Mouse (Mus musculus): ENCODE data around the gene Mrps18a. TPM values are rescaled to one million over a fixed set of nuclear protein-coding genes. Genes with fewer than 3 reads are reported as not detected.

The Mrps18a gene
- 33.3 and 38.3 TPM in 2 replicates for total RNA-seq (2014; rRNA removed)
- 44.6 and 54.8 TPM in 2 replicates for polyA plus RNA-seq (2012; rRNA removed)

DNA sequence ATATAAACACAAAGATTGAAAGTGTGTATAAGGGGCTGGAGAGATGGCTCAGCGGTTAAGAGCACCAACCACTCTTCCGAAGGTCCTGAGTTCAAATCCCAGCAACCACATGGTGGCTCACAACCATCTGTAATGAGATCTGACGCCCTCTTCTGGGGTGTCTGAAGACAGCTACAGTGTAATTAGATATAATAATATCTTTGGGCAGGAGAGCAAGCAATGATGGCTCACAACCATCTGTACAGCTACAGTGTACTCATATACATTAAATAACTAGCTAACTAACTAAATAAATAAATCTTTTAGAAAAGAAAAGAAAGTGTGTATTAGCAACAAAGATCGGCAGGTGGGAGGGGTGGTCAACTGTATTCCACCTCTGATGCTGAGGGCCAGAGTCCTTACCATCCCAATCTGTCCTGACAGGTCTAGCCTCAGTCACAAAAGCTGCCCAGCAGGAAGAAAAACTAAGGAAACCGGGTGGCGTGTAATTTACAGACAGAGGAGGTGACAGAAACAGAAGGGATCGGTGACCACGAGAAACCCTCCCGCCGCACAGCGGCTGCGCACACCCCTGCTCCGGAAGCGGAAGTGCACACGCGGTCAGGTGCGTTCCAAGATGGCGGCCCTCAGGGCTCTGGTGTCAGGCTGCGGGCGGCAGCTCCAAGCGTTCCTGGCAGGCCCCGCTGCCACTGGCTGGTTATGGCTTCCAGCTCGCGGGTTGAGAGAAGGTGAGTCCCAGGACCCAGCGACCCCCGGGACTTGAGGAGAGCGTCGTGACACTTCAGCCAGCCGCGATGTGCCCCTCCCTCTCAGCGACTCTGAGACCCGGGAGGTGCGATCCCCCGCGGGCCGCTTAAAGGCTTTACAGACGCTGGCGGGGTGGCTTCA lies at the start of gene Mrps18a:
Mrps18a (plus strand) TSS at position 585 of the 888 bp plus-strand sequence.
- Histone ChIP-seq H3K9ac (ENCODE audit: low read depth, low read length) (peak within 1 kb of the TSS; percentile 93), H3K36me3 (ENCODE audit: control insufficient read depth, insufficient read depth, low read length) (no peaks in the 10 kb centered on the region), H3K27ac (replicated peaks; ENCODE audit: insufficient read depth, low read depth, low read length) (peak within 1 kb of the TSS; percentile 60; the same call in 1 of the 2 replicates), H3K79me2 (ENCODE audit: control insufficient read depth, insufficient read depth, low read length) (peaks cover 5% of the 10 kb centered on the region; the same call in 1 of the 2 replicates), H3K4me3 (ENCODE audit: insufficient read depth, low read depth, low read length) (peak within 1 kb of the TSS; percentile 96), H3K27me3 (ENCODE audit: control insufficient read depth, insufficient read depth, low read length) (no peaks in the 10 kb centered on the region), H3K4me1 (ENCODE audit: control insufficient read depth, insufficient read depth, low read length) (no peaks in the 10 kb centered on the region)
- WGBS: 6% methylated on average over 38 of the region's 38 CpGs
- TF ChIP-seq CTCF (IDR thresholded peaks at IDR 0.05; ENCODE audit: low read depth, low read length): no peak
- TF ChIP-seq POLR2A (IDR thresholded peaks at IDR 0.05; ENCODE audit: extremely low read depth, insufficient read depth, low read length): peak; percentile 79
- DNase-seq (ENCODE audit: extremely low read depth, low read depth, low spot score): peak; percentile 72

DNA sequence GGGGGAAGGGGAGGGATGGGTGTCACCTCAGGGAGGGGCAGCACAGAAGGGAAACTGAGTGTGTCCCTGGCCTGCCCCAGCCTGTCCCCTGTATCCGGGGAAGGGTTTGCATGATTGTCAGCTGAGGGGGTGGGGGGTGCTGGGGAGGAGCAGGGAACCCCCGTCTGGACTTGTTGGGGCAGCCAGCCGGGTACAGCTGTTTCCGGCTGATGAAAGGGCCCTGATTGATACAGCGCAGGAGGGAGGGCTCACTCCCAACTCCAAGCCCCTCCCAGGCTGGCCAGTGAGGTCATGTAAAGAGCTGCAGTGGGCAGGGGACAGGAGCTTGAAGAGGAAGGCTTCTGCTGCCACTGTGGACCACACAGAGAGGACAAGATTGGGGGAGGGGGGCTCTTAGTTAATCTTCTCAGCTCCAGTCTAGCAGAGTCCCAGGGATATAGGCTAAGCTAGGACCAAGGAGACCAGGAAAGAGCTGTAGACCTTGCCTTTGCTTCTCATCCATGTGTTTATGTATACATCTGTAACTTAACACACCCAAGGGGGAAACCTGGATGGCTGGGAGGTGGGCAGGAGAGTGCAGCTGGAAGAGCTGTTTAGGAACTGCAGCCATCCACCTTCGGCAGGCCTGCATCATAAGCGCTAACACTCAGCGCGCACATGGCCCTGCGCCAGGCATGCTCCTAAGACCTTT lies 47.4 kb upstream of the Mrps18a start:
- Histone ChIP-seq H3K27ac (replicated peaks; ENCODE audit: insufficient read depth, low read depth, low read length) (no peak overlapping the region), H3K36me3 (ENCODE audit: control insufficient read depth, insufficient read depth, low read length) (no peaks in the 10 kb centered on the region), H3K9ac (ENCODE audit: low read depth, low read length) (no peak overlapping the region), H3K79me2 (ENCODE audit: control insufficient read depth, insufficient read depth, low read length) (no peaks in the 10 kb centered on the region), H3K4me3 (ENCODE audit: insufficient read depth, low read depth, low read length) (no peak overlapping the region), H3K4me1 (ENCODE audit: control insufficient read depth, insufficient read depth, low read length) (peaks cover 4% of the 10 kb centered on the region), H3K27me3 (ENCODE audit: control insufficient read depth, insufficient read depth, low read length) (no peaks in the 10 kb centered on the region)
- 63% methylated on average over 10 of the region's 10 CpGs for WGBS
- DNase-seq (ENCODE audit: extremely low read depth, low read depth, low spot score): no peak
- no peak for TF ChIP-seq CTCF (IDR thresholded peaks at IDR 0.05; ENCODE audit: low read depth, low read length)

DNA sequence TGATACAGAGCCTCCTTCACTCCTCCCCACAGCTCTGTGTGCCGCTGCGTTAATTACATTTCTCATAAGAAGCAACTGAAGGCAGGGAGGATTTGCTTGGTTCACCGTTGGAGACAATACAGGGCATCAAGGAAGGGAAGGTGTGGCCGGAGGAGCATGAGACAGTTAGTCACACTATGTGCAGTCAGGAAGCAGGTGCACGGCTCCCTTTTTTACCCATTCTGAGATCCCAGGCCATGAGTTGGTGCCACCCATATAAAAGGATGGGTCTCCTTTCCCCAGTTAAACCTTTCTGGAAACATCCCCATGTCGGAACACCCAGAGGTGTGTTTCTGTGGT lies 46.8 kb upstream of the Mrps18a start:
- no peaks in the 10 kb centered on the region for H3K36me3 ChIP-seq (ENCODE audit: control insufficient read depth, insufficient read depth, low read length)
- H3K27ac ChIP-seq (replicated peaks; ENCODE audit: insufficient read depth, low read depth, low read length): no peak overlapping the region
- TF ChIP-seq POLR2A (IDR thresholded peaks at IDR 0.05; ENCODE audit: extremely low read depth, insufficient read depth, low read length): no peak
- TF ChIP-seq CTCF (IDR thresholded peaks at IDR 0.05; ENCODE audit: low read depth, low read length): no peak
- no peak for DNase-seq (ENCODE audit: extremely low read depth, low read depth, low spot score)
- no peaks in the 10 kb centered on the region for H3K79me2 ChIP-seq (ENCODE audit: control insufficient read depth, insufficient read depth, low read length)
- no peak overlapping the region for H3K9ac ChIP-seq (ENCODE audit: low read depth, low read length)
- 82% methylated on average over 6 of the region's 6 CpGs for WGBS
- H3K27me3 ChIP-seq (ENCODE audit: control insufficient read depth, insufficient read depth, low read length): no peaks in the 10 kb centered on the region
- H3K4me3 ChIP-seq (ENCODE audit: insufficient read depth, low read depth, low read length): no peak overlapping the region
- peaks cover 4% of the 10 kb centered on the region for H3K4me1 ChIP-seq (ENCODE audit: control insufficient read depth, insufficient read depth, low read length)

DNA sequence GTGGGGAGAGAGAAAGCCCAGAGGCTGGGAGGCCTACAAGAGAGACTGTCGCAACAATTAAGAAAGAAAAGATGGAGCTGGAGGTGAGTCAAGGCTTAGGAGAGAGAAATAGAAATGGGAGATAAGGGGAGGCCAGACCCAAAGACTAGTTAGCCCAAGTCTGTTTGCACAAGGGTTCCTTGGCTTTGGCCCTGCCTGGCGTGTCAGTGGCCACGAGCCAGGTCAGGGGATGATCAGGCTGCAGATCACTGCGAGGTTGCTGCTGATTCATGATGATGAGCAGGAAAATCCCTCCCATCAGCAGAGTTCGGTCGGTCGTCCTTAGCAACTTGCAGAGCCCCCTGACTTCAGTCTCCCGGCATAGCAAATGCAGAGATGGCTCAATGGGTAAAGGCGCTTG lies 40.7 kb upstream of the Mrps18a start:
- no peak overlapping the region for H3K9ac ChIP-seq (ENCODE audit: low read depth, low read length)
- DNase-seq (ENCODE audit: extremely low read depth, low read depth, low spot score): peak; percentile 44

DNA sequence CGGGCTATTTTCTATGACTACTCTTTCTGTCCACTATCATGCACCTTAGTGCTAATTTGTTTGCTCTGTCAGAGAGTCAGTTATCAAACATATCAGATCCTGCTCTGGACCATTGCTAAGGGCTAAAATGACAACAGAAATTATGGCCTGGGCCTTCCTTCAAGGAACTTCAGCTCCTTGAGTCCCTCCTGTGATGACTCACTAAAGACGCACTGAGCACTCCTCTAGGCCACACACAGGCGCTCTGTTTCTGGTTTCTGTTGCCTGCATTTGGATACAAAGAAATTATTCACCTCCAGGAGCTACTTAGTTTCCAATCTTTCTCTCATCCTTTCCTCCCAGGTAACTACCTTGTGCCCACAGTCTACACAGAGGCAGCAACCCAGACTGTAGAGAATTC lies 39.3 kb upstream of the Mrps18a start:
- H3K79me2 ChIP-seq (ENCODE audit: control insufficient read depth, insufficient read depth, low read length): no peaks in the 10 kb centered on the region
- no peak overlapping the region for H3K4me3 ChIP-seq (ENCODE audit: insufficient read depth, low read depth, low read length)
- no peaks in the 10 kb centered on the region for H3K36me3 ChIP-seq (ENCODE audit: control insufficient read depth, insufficient read depth, low read length)
- DNase-seq (ENCODE audit: extremely low read depth, low read depth, low spot score): no peak
- H3K4me1 ChIP-seq (ENCODE audit: control insufficient read depth, insufficient read depth, low read length): peaks cover 6% of the 10 kb centered on the region
- H3K27me3 ChIP-seq (ENCODE audit: control insufficient read depth, insufficient read depth, low read length): no peaks in the 10 kb centered on the region
- 73% methylated on average over 3 of the region's 3 CpGs for WGBS
- H3K27ac ChIP-seq (replicated peaks; ENCODE audit: insufficient read depth, low read depth, low read length): no peak overlapping the region
- no peak overlapping the region for H3K9ac ChIP-seq (ENCODE audit: low read depth, low read length)
- TF ChIP-seq CTCF (IDR thresholded peaks at IDR 0.05; ENCODE audit: low read depth, low read length): no peak
- TF ChIP-seq POLR2A (IDR thresholded peaks at IDR 0.05; ENCODE audit: extremely low read depth, insufficient read depth, low read length): no peak

More for the DNA sequence above, 40.7 kb upstream of the Mrps18a start:
- Histone ChIP-seq H3K4me3 (ENCODE audit: insufficient read depth, low read depth, low read length) (no peak overlapping the region), H3K79me2 (ENCODE audit: control insufficient read depth, insufficient read depth, low read length) (no peaks in the 10 kb centered on the region), H3K27ac (replicated peaks; ENCODE audit: insufficient read depth, low read depth, low read length) (no peak overlapping the region), H3K36me3 (ENCODE audit: control insufficient read depth, insufficient read depth, low read length) (no peaks in the 10 kb centered on the region), H3K4me1 (ENCODE audit: control insufficient read depth, insufficient read depth, low read length) (peaks cover 6% of the 10 kb centered on the region), H3K27me3 (ENCODE audit: control insufficient read depth, insufficient read depth, low read length) (no peaks in the 10 kb centered on the region)
- TF ChIP-seq CTCF (IDR thresholded peaks at IDR 0.05; ENCODE audit: low read depth, low read length): no peak
- 54% methylated on average over 9 of the region's 9 CpGs for WGBS
